Mouse (Mus musculus) brain, embryonic 14.5 days (tissue): ENCODE measurements around the gene Cbfa2t3.

Experiments used
- CTCF ChIP-seq: fragments of 200-500 bp; IDR thresholded peaks from 2 replicates; pipeline ENCODE4 v1.5.1; 2012; ENCODE audit warnings: inconsistent platforms, mild to moderate bottlenecking, moderate library complexity, borderline replicate concordance; ENCODE audit not compliant: insufficient read depth, insufficient read length; ENCODE audit errors: extremely low read depth
- POLR2A ChIP-seq: fragments of 200-500 bp; IDR thresholded peaks from 2 replicates; pipeline ENCODE4 v1.6.1; 2012; ENCODE audit warnings: mild to moderate bottlenecking, inconsistent platforms, borderline replicate concordance; ENCODE audit not compliant: poor library complexity, insufficient read depth, insufficient read length, severe bottlenecking; ENCODE audit errors: extremely low read depth

GRCm38 (mm10) chr8:122586749-122587148, 112.2 kb downstream of the Cbfa2t3 start:
- TF ChIP-seq CTCF (no peak), POLR2A (no peak)
